Mouse (Mus musculus): ENCODE data around the gene Hspg2.

DNA sequence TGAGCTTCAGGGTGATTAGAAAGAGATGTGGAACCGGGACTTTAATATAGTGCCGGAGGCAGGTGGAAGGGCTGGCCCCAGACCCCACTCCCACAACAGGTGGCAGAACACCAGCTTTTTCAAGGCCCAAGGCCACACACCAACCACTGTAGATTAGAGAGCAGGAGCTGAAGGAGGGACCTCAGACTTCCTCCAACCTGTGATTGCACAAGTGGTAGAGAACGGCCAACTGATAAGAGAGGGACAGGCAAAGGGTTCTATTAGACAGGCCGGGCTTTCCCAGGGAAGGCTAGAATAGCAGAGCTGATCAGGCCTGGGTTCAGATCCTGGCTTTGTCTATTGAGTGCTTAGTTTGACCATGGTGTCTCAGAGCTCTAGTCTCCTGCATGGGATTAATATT is 38.1 kb upstream of the Hspg2 start, which contains the start of gene Cela3b:
- TF ChIP-seq E2F4 (IDR thresholded peaks at IDR 0.05; ENCODE audit: insufficient replicate concordance, low read depth, low read length) (no peak), CTCF (conservative IDR thresholded peaks at IDR 0.05 in 1 of 2, IDR thresholded peaks at IDR 0.05 in 1 of 2; ENCODE audit: low read depth in 2 of 2, low read length in 2 of 2) (no peak), USF2 (conservative IDR thresholded peaks at IDR 0.05; ENCODE audit: low read depth, low read length) (no peak), NELFE (IDR thresholded peaks at IDR 0.05; ENCODE audit: low read depth, low read length) (no peak), EP300 (IDR thresholded peaks at IDR 0.05; ENCODE audit: low read length) (no peak), ZC3H11A (IDR thresholded peaks at IDR 0.05; ENCODE audit: low read depth, low read length) (no peak), JUND (conservative IDR thresholded peaks at IDR 0.05; ENCODE audit: low read depth, low read length) (no peak), HCFC1 (IDR thresholded peaks at IDR 0.05; ENCODE audit: low read depth, low read length) (no peak), POLR2A (IDR thresholded peaks at IDR 0.05; ENCODE audit: low read depth, low read length) (no peak)

Measured in CH12.LX (cell line).